Mouse (Mus musculus) MEL (cell line): ENCODE measurements at regions not wholly inside any gene's neighbourhood (a gene's known extent, or its start where the extent isn't known, plus 50 kb on each side); places are given as distances from the start of the nearest gene placed in this dataset.
"Not testable (repeated sequence)": the region's sequence is repeated elsewhere in the genome, so short reads cannot be mapped to it uniquely, and the experiment has no call there.

ENCODE experiments used
- DNase-seq: peaks from one replicate; pipeline ENCODE4 v3.0.0; 2011; ENCODE audit warnings: low read depth, low spot score
- H3K27ac ChIP-seq: 2 replicates; pipeline ENCODE4 v1.5.1; 2012; ENCODE audit warnings: low read depth, mild to moderate bottlenecking, control low read depth, low read length, moderate library complexity; ENCODE audit not compliant: control insufficient read depth
- H3K27me3 ChIP-seq, 2 experiments: fragments of 150-350 bp in 1 of 2; sonication (generic) in 1 of 2; 2 replicates each; pipeline ENCODE4 v1.6.1; 2012; ENCODE audit warnings: low read length in 2 of 2, mild to moderate bottlenecking in 2 of 2, improper control_type of control experiment in 1 of 2, moderate library complexity in 1 of 2; ENCODE audit not compliant: insufficient read depth in 2 of 2, control insufficient read depth in 1 of 2
- H3K36me3 ChIP-seq, 2 experiments: 2 replicates each; pipeline ENCODE4 v1.6.1; 2012 to 2014; ENCODE audit warnings: low read length in 2 of 2, improper control_type of control experiment in 1 of 2, inconsistent platforms in 1 of 2, mild to moderate bottlenecking in 1 of 2; ENCODE audit not compliant: insufficient read depth in 2 of 2, control insufficient read depth in 1 of 2
- H3K4me1 ChIP-seq, 2 experiments: fragments of 150-350 bp in 1 of 2; sonication (generic) in 1 of 2; 2 replicates each; pipeline ENCODE4 v1.6.1; 2012; ENCODE audit warnings: low read length in 2 of 2, improper control_type of control experiment in 1 of 2, mild to moderate bottlenecking in 1 of 2; ENCODE audit not compliant: insufficient read depth in 2 of 2, control insufficient read depth in 1 of 2
- H3K4me3 ChIP-seq, 2 experiments: fragments of 150-350 bp in 1 of 2; sonication (generic) in 1 of 2; 2 replicates each; pipeline ENCODE4 v1.5.1; 2012; ENCODE audit warnings: low read depth in 2 of 2, low read length in 2 of 2, mild to moderate bottlenecking in 2 of 2, moderate library complexity in 2 of 2, control low read depth in 1 of 2, improper control_type of control experiment in 1 of 2; ENCODE audit not compliant: control insufficient read depth in 1 of 2, insufficient read depth in 1 of 2
- H3K79me2 ChIP-seq: 2 replicates; pipeline ENCODE4 v1.6.1; 2012; ENCODE audit warnings: mild to moderate bottlenecking, low read length, moderate library complexity; ENCODE audit not compliant: control insufficient read depth, poor library complexity, insufficient read depth
- H3K9ac ChIP-seq: 2 replicates; pipeline ENCODE4 v1.6.1; 2012; ENCODE audit warnings: low read depth, mild to moderate bottlenecking, control low read depth, low read length, moderate library complexity; ENCODE audit not compliant: control insufficient read depth, poor library complexity, severe bottlenecking
- H3K9me3 ChIP-seq: fragments of 150-350 bp; sonication (generic); replicated peaks from 2 replicates; pipeline ENCODE4 v1.6.1; 2012; ENCODE audit warnings: mild to moderate bottlenecking, low read length, improper control_type of control experiment, moderate library complexity; ENCODE audit not compliant: insufficient read depth
- CHD1 ChIP-seq: IDR thresholded peaks from 2 replicates; pipeline ENCODE4 v1.6.1; 2012; ENCODE audit warnings: low read depth, mild to moderate bottlenecking, inconsistent platforms, low read length, improper control_type of control experiment
- EP300 ChIP-seq, 2 experiments: IDR thresholded peaks; 2 replicates each; pipeline ENCODE4 v1.6.1; 2011; ENCODE audit warnings: improper control_type of control experiment in 2 of 2, low read length in 2 of 2, low read depth in 1 of 2, mild to moderate bottlenecking in 1 of 2
- ETS1 ChIP-seq: IDR thresholded peaks from 2 replicates; pipeline ENCODE4 v1.6.1; 2012; ENCODE audit warnings: low read depth, mild to moderate bottlenecking, inconsistent platforms, low read length, improper control_type of control experiment, moderate library complexity
- GATA1 ChIP-seq: IDR thresholded peaks from 2 replicates; pipeline ENCODE4 v1.6.1; 2011; ENCODE audit warnings: low read depth, low read length, improper control_type of control experiment
- JUND ChIP-seq: IDR thresholded peaks from 2 replicates; pipeline ENCODE4 v1.6.1; 2011; ENCODE audit warnings: low read depth, mild to moderate bottlenecking, improper control_type of control experiment, low read length
- MAFK ChIP-seq: IDR thresholded peaks from 2 replicates; pipeline ENCODE4 v1.6.1; 2011; ENCODE audit warnings: low read depth, mild to moderate bottlenecking, low read length, improper control_type of control experiment, borderline replicate concordance
- MAX ChIP-seq: IDR thresholded peaks from 2 replicates; pipeline ENCODE4 v1.6.1; 2011; ENCODE audit warnings: low read length, improper control_type of control experiment
- POLR2AphosphoS2 ChIP-seq: IDR thresholded peaks from 2 replicates; pipeline ENCODE4 v1.6.1; 2011; ENCODE audit warnings: low read length, improper control_type of control experiment
- RCOR1 ChIP-seq: IDR thresholded peaks from 2 replicates; pipeline ENCODE4 v1.6.1; 2012; ENCODE audit warnings: low read depth, mild to moderate bottlenecking, inconsistent platforms, low read length, improper control_type of control experiment
- TCF12 ChIP-seq: IDR thresholded peaks from 2 replicates; pipeline ENCODE4 v1.6.1; 2014; ENCODE audit warnings: low read depth, mild to moderate bottlenecking, inconsistent platforms, low read length, improper control_type of control experiment, moderate library complexity
- ZKSCAN1 ChIP-seq: IDR thresholded peaks from 2 replicates; pipeline ENCODE4 v1.6.1; 2012; ENCODE audit warnings: low read depth, mild to moderate bottlenecking, inconsistent platforms, low read length, improper control_type of control experiment, moderate library complexity
- ZNF384 ChIP-seq: IDR thresholded peaks from 2 replicates; pipeline ENCODE4 v1.6.1; 2012; ENCODE audit warnings: low read depth, mild to moderate bottlenecking, inconsistent platforms, low read length, improper control_type of control experiment

- no peak for DNase-seq
- Histone ChIP-seq H3K36me3 (no peaks in the 10 kb centered on the region), H3K9ac (no peak overlapping the region), H3K79me2 (no peaks in the 10 kb centered on the region), H3K4me3 (no peak overlapping the region), H3K27me3 (no peaks in the 10 kb centered on the region), H3K9me3 (no peaks in the 10 kb centered on the region), H3K4me1 (no peaks in the 10 kb centered on the region), H3K27ac (no peak overlapping the region)
- TF ChIP-seq POLR2AphosphoS2 (no peak), MAX (no peak), MAFK (peak; percentile 81; the same call in 1 of the 2 replicates)
Measured at GRCm38 (mm10) chrX:131383501-131383900, 1634.0 kb downstream of the Diaph2 start.

- Histone ChIP-seq H3K9ac (no peak overlapping the region), H3K9me3 (no peaks in the 10 kb centered on the region), H3K27ac (peak overlapping the region; percentile 75), H3K79me2 (no peaks in the 10 kb centered on the region), H3K4me1 (peaks cover 5 to 6% of the 10 kb centered on the region in 2 experiments), H3K4me3 (no peak overlapping the region), H3K27me3 (no peaks in the 10 kb centered on the region), H3K36me3 (peaks cover 0 to 12% of the 10 kb centered on the region in 2 experiments; a peak in 2 of 4 replicates)
- TF ChIP-seq EP300 (IDR thresholded peaks at IDR 0.05; ENCODE audit: low read depth in 1 of 2, low read length in 2 of 2) (peak in 1 of 2 experiments; percentile 40; a peak in 2 of 4 replicates), ZKSCAN1 (no peak), CHD1 (no peak), JUND (peak; percentile 21; the same call in 1 of the 2 replicates), ZNF384 (peak; percentile 92)
- DNase-seq, result peak; percentile 37
Measured at GRCm38 (mm10) chrX:131402189-131402588, 1652.6 kb downstream of the Diaph2 start.

- peak; percentile 81 for DNase-seq
- H3K27me3 ChIP-seq, H3K9ac ChIP-seq, H3K9me3 ChIP-seq, H3K4me1 ChIP-seq, H3K79me2 ChIP-seq, H3K4me3 ChIP-seq: not testable (repeated sequence)
- Histone ChIP-seq H3K27ac (peak overlapping the region; percentile 75), H3K36me3 (peaks cover 0 to 12% of the 10 kb centered on the region in 2 experiments; a peak in 2 of 4 replicates)
- TF ChIP-seq GATA1 (peak; percentile 52), TCF12 (peak; percentile 30; the same call in 1 of the 2 replicates), EP300 (IDR thresholded peaks at IDR 0.05; ENCODE audit: low read depth in 1 of 2, low read length in 2 of 2) (peak; percentile 73 to 84), RCOR1 (peak; percentile 44; the same call in 1 of the 2 replicates), ETS1 (peak; percentile 42; the same call in 1 of the 2 replicates)
Measured at GRCm38 (mm10) chrX:131402891-131403290, 1653.3 kb downstream of the Diaph2 start.
